Mouse (Mus musculus) adrenal gland, adult 18-20 months (tissue): ENCODE data around the gene Tctex1d4. TPM values are rescaled to one million over a fixed set of nuclear protein-coding genes. Genes with fewer than 3 reads are reported as not detected.

Experiments used
- DNase-seq, 2 experiments: peaks; one replicate each; pipeline ENCODE4 v3.0.0; 2021 to 2022; ENCODE audit warnings: low spot score in 2 of 2
- total RNA-seq, 2 experiments: library from RNA; stranded (reverse); gene quantifications; 1 replicate in 1 of 2; 2 replicates in 1 of 2; pipeline ENCODE4 v1.2.3; 2021

Tctex1d4 gene
- total RNA-seq, 2 experiments from 2014 or later: not detected

DNA sequence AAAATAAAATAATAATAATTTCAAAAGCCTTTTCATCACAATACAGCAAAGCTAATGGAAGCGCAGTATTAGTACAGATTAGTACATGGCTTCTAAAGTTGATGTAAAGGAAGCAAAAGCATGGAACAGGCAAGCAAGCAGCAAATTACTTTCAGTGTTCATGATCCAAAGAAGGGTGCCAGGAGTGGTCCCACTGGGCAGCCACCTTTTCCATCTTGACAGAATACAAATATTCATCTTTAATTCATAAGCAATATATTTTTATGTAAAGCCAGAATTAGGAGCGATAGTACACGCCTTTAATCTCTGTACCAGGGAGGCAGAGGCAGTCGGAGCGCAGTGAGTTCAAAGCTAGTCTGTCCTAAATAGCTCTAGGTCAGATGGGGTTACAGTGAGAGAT lies 7.0 kb upstream of the Tctex1d4 start:
- DNase-seq: no peak

GRCm38 (mm10) chr4:117120052-117120444 lies 6.5 kb upstream of the Tctex1d4 start:
- DNase-seq: no peak

GRCm38 (mm10) chr4:117120445-117121414 lies 5.9 kb upstream of the Tctex1d4 start:
- peak; percentile 83 to 87 for DNase-seq

GRCm38 (mm10) chr4:117122209-117122608 lies 4.4 kb upstream of the Tctex1d4 start:
- no peak for DNase-seq

DNA sequence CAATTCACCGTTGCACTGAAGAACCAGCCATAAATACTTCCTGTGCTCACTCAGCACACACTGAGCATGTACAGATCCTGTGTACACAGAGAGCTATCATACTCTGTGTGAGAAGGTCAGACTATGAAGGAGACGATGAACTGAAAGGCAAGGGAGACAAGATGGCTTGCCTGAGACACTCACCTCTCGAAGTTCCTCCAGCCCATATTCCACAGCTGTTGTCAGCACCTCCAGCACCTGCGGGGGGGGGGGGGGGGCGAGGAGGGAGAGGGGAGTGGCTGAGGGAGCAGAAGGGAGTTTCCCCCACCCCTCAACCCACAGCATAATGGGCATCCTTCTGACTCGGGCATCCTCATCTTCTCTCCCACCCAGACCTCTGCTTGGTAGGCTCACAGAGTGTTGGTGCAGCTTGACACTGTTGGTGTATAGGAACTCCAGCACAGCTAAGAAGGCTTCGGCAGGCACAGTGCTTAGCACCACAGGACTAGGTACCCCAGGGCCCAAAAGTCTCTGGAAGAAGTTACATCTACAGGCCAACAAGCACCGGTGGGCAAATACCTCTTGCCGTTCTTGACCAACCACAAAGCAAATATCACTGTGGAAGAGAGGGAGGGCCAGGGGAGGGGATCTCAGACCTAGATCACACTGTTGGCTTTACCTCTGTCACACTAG lies 2.9 kb upstream of the Tctex1d4 start:
- DNase-seq: no peak

- no peak for DNase-seq
These were observed 2.4 kb upstream of the Tctex1d4 start for GRCm38 (mm10) chr4:117124218-117124517.

- no peak for DNase-seq
These were observed 1.9 kb upstream of the Tctex1d4 start for GRCm38 (mm10) chr4:117124518-117125347.

DNA sequence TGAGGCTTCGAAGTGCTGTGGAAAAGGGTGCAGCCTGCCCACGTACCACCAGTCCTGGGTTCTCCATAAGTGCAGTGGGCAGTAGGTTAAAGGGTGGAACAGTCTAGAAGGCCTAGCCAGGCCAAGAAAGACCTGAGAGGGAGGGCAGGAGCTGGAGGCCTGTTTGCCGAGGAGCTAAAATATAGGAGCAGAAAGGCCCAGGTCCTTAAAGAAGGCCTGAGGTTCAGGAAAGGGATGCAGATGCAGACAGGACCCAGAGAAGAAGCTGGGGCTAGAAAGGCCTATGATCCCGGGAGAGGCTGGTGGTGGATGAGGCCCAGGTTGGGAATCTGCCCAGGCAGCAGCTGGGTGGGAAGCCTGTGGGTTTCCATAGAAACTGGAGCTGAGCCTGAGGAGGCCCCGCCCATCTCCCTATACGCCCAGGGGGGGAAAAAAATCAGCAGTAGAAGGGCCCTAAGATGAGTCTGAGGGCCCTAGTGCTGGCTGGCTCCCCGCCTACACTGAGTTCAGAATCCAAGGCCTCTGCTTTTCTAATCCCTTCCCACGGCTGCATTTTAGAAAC lies 1.2 kb upstream of the Tctex1d4 start, which contains the start of gene Btbd19:
Gene Btbd19, minus strand, starts transcription at position 378 of the 562 bp plus-strand sequence.
- DNase-seq: peak; percentile 32 to 45

- peak; percentile 45 to 56 for DNase-seq
These were observed 502 bp upstream of the Tctex1d4 start for GRCm38 (mm10) chr4:117125910-117126674.

DNA sequence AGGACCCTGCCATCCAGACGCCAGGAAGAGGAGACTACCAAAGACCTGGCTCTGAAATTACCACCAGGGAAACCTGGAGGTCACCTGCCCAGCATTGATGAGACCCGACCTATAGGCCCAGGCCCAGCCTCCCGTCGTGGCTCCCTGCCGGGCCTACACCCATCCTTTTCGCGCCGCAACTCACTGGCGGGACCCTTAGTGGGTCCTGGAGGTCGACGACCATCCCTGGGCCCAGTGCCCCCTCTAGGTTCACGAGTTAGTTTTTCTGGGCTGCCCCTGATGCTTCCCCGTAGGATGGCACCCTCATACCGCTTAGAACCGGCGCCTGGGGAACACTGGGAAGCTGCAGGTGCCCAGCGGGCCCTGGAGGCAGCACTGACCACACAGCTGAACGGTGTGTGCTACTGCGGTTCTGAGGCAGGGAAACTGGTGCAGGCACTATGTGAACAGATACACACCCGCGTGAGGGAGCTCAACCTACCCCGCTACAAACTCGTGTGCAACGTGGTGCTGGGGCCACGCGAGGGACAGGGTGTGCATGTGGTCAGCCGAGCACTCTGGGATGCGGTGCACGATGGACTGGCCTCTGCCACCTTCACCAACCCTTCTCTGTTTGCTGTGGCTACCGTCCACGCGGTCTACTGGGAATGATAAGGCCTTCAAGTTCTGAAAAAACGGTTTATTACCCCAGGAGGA lies 1.5 kb downstream of the Tctex1d4 start:
- DNase-seq: no peak

GRCm38 (mm10) chr4:117130790-117131189 lies 4.2 kb downstream of the Tctex1d4 start:
- DNase-seq: no peak

DNA sequence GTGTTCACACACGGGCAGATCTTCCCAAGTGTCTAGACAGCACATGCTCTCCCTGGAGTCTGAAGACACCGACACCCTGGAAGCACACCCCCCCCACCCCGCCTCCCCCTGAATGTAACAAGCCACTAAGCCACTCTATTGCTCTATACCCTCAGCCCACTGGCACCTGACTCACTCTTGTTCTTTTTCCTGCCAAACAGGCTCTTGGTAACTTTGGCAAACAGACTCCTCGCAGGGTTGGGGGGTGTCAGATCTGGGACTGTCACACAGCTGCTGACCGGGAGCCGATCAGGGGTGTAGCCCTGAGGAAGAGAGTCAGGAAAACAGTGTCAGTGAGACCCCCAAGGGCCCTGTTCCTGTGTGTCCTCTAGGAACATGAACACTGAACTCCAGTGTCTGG lies 4.6 kb downstream of the Tctex1d4 start:
- no peak for DNase-seq

DNA sequence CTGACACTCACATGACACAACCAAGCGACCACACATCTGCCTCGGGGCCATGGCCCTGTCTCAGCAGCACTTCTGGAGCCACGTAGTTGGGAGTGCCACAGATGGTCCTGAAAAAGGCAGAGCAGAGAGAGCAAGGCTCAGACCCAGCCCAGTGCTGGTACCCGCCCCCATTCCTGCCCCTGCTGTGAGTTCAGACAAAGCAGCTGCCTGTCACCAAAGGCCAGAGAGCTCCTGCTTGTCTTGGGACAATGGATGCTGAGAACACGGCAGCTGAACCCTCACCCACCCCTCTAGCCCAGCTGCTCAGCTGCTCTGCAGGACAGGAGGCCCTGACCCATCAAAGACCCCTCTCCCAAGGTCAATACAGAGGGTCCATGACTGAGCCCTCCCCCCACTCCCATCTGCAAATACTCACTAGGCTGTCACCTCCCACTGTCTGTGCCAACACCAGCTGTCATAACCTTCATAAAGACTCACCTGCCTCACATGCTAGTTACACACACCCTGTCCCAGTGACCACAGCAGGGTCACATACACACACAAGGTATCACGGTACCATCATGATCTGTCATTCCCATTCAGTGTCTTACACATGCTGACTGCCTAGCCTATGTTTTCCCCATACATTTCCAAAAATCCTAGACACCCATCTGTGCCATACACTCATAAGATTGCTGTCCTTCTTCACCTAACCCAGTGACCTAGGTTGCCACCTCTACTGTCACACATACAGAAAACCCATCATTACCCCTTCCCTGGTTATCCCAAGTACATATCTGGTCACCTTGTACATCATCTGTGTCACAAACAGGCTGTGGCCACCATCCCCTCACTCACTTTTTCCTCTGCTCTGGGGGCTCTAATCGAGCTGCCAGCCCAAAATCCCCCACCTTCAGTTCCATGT lies 5.5 kb downstream of the Tctex1d4 start:
- DNase-seq: no peak

- DNase-seq: no peak
These were observed 6.2 kb downstream of the Tctex1d4 start for GRCm38 (mm10) chr4:117132794-117133143.

DNA sequence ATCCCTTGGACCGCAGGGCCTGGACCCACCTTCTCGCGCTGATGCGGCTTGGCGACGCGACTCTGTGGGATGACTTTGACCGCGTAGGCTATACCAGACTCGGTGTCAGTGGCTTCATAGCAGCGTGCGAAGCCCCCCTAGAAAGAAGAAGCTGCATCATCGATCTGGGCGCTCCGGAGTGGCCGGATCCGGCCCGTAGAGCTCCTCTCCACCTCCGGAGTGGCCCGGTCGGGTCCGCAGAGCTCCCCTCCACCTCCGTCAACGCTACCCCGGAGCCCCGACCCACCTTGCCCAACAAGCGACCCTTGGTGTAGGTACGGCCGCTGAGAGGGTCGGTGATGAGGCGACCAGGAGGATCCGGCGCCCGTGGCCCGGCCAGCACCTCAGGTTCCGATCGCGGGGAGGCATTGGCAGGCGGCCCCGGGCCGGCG lies 6.8 kb downstream of the Tctex1d4 start:
- no peak for DNase-seq

DNA sequence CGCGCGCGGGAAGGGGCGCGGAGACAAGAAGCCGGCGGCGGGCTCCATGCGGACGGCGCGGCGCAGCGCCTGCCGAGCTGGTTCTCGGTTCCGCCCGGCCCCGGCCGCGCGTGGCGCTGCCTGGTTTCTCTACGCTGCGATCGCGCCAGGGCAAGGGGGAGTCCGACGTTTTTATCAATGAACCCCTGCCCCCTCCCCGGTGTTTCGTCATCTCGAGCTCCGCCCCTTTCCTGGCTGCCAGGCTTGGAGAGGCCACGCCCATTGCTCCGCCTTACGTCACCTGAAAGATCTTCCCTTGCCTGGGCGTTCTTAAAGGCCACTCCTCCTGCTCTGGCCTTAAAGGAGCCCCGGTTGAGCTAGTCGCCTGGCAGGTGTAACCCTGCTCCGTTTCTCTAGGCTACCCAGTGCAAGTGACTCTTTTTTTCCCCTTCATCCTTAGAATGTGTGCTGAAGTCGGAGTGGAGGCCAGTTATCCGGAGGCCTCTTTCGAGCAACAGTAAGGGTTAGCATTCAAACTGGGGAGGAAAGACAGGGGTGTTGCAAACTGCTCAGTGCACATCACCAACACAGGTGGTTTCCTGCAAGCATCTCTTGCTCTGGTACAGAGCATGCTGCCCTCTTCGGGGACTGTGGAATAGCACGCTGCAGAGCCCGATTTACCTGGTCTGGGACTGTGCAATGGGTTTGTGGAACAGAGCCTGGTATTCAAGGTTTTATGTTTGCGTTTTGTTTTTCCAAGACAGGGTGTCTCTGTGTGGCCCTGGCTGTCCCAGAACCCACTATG lies 7.4 kb downstream of the Tctex1d4 start, which contains the start of gene Plk3:
Gene Plk3, minus strand, starts transcription at position 147 of the 784 bp plus-strand sequence.
- DNase-seq: peak; percentile 98 to 99

DNA sequence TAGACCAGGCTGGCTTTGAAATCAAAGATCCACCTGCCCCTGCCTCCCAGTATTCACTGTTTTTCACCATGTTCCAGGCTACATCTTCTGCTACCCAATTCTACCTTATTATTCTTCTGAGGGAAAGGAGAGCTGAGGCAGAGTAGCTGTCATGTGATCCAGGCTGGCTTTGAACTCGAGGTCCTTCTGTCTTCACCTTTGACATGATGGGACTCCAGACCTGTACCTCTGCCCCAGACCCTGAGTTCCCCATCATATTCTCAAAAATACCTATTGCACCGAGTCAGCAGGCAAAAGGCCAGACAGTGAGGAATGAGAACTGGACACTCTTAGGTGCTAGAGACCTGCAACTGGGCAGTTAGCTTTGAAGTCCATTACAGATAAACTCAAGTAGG lies 8.0 kb downstream of the Tctex1d4 start:
- no peak for DNase-seq

- no peak for DNase-seq
These were observed 9.4 kb downstream of the Tctex1d4 start for GRCm38 (mm10) chr4:117136034-117136433.
